9 mouse cellular contexts compared by ENCODE assay signal in genomic region chr7:63940321-63940720, GRCm38 (mm10). TPM values are rescaled to one million over a fixed set of nuclear protein-coding genes. Genes with fewer than 3 reads are reported as not detected.
A peak's percentile ranks its signal among the peaks of the same experiment; 100 is the strongest.
DNase-seq lines count a peak whose midpoint lies in the region; ATAC-seq and TF ChIP-seq lines count a peak whose summit lies in the region.
"Had no signal": no experiment of that assay in that cellular context is flagged by ENCODE, and none has a peak within 500 bp of the region (broad histone marks: within the 10 kb centered on the region; RNA-seq: fewer than 3 reads in every experiment).

No protein-coding gene starts in this region.

- DNase-seq in heart, embryonic 10.5 days (ENCODE audit: low spot score) = no peak
- DNase-seq in heart, postnatal 4 days = no peak
- peak; percentile 74 for DNase-seq in lung, postnatal 0 days (ENCODE audit: low spot score)
- DNase-seq in lung, postnatal 4 days = no peak
- no peak for DNase-seq in midbrain, postnatal 0 days (ENCODE audit: low spot score)
- DNase-seq in right cerebral cortex, postnatal 10 days (ENCODE audit: low spot score in 2 of 2) = no peak
- DNase-seq: cerebellum, adult 18-20 months had no signal

- no peaks in the 10 kb centered on the region for H3K36me3 ChIP-seq in heart, embryonic 10.5 days
- H3K36me3 ChIP-seq in lung, postnatal 0 days (ENCODE audit: insufficient read depth, low read length) = no peaks in the 10 kb centered on the region
- H3K36me3 ChIP-seq in embryonic facial prominence, embryonic 15.5 days = no peaks in the 10 kb centered on the region
- no peaks in the 10 kb centered on the region for H3K36me3 ChIP-seq in midbrain, postnatal 0 days (ENCODE audit: insufficient read depth, low read length)

- no peak overlapping the region for H3K9ac ChIP-seq in lung, postnatal 0 days (replicated peaks; ENCODE audit: low read depth)
- H3K9ac ChIP-seq in embryonic facial prominence, embryonic 15.5 days = no peak overlapping the region
- no peak overlapping the region for H3K9ac ChIP-seq in midbrain, postnatal 0 days (replicated peaks; ENCODE audit: low read length, poor library complexity, severe bottlenecking)

- no peak for ATAC-seq in lung, postnatal 0 days
- no peak for ATAC-seq in embryonic facial prominence, embryonic 15.5 days (ENCODE audit: insufficient number of reproducible peaks, low FRiP score, low TSS enrichment, low read depth)
- ATAC-seq in midbrain, postnatal 0 days (ENCODE audit: low FRiP score) = no peak
- no peak for ATAC-seq in megakaryocyte-erythroid progenitor cell, adult 5-6 weeks (replicated peaks; ENCODE audit: low FRiP score, low TSS enrichment, poor library complexity, severe bottlenecking)

- H3K9me3 ChIP-seq in heart, embryonic 10.5 days = no peaks in the 10 kb centered on the region
- H3K9me3 ChIP-seq in lung, postnatal 0 days (ENCODE audit: low read length) = no peaks in the 10 kb centered on the region
- no peaks in the 10 kb centered on the region for H3K9me3 ChIP-seq in embryonic facial prominence, embryonic 15.5 days (replicated peaks)
- no peaks in the 10 kb centered on the region for H3K9me3 ChIP-seq in midbrain, postnatal 0 days (ENCODE audit: low read length)

- peak; percentile 18; the same call in 1 of the 2 replicates for TF ChIP-seq CTCF in lung, postnatal 0 days (IDR thresholded peaks at IDR 0.05)
- TF ChIP-seq CTCF in midbrain, postnatal 0 days (IDR thresholded peaks at IDR 0.05) = peak; percentile 15; the same call in 1 of the 2 replicates

- 87% methylated on average over 5 of the region's 5 CpGs for WGBS in heart, embryonic 10.5 days
- WGBS in lung, postnatal 0 days = 90% methylated on average over 5 of the region's 5 CpGs
- WGBS in embryonic facial prominence, embryonic 15.5 days = 81% methylated on average over 5 of the region's 5 CpGs
- WGBS in midbrain, postnatal 0 days = 86% methylated on average over 5 of the region's 5 CpGs

- no peak overlapping the region for H3K4me2 ChIP-seq in lung, postnatal 0 days (replicated peaks; ENCODE audit: low read depth, low read length)
- H3K4me2 ChIP-seq in embryonic facial prominence, embryonic 15.5 days (replicated peaks) = no peak overlapping the region
- no peak overlapping the region for H3K4me2 ChIP-seq in midbrain, postnatal 0 days (ENCODE audit: low read depth, low read length, poor library complexity, severe bottlenecking)

- H3K27me3 ChIP-seq in heart, embryonic 10.5 days (ENCODE audit: insufficient read depth, poor library complexity, severe bottlenecking) = no peaks in the 10 kb centered on the region
- H3K27me3 ChIP-seq in lung, postnatal 0 days (replicated peaks; ENCODE audit: insufficient read depth, low read length) = no peaks in the 10 kb centered on the region
- no peaks in the 10 kb centered on the region for H3K27me3 ChIP-seq in embryonic facial prominence, embryonic 15.5 days
- no peaks in the 10 kb centered on the region for H3K27me3 ChIP-seq in midbrain, postnatal 0 days (ENCODE audit: insufficient read depth, low read length)

- no peak; the same call in 1 of the 2 replicates for TF ChIP-seq EP300 in lung, postnatal 0 days (IDR thresholded peaks at IDR 0.05)

- peak overlapping the region; percentile 91; the same call in 1 of the 2 replicates for H3K4me3 ChIP-seq in heart, embryonic 10.5 days
- no peak overlapping the region for H3K4me3 ChIP-seq in lung, postnatal 0 days (ENCODE audit: low read depth, low read length)
- H3K4me3 ChIP-seq in embryonic facial prominence, embryonic 15.5 days (replicated peaks) = no peak overlapping the region
- H3K4me3 ChIP-seq in midbrain, postnatal 0 days (ENCODE audit: low read depth, low read length) = no peak overlapping the region

- H3K27ac ChIP-seq in heart, embryonic 10.5 days = peak overlapping the region; percentile 98; the same call in 1 of the 2 replicates
- H3K27ac ChIP-seq in lung, postnatal 0 days (ENCODE audit: low read length) = peak overlapping the region; percentile 99
- H3K27ac ChIP-seq in embryonic facial prominence, embryonic 15.5 days (replicated peaks) = peak overlapping the region; percentile 99
- no peak overlapping the region for H3K27ac ChIP-seq in midbrain, postnatal 0 days (ENCODE audit: low read depth, low read length)

- H3K4me1 ChIP-seq in heart, embryonic 10.5 days = peaks cover 14% of the 10 kb centered on the region
- peaks cover 5% of the 10 kb centered on the region; the same call in 1 of the 2 replicates for H3K4me1 ChIP-seq in lung, postnatal 0 days (ENCODE audit: insufficient read depth, low read depth, low read length)
- peaks cover 22% of the 10 kb centered on the region for H3K4me1 ChIP-seq in embryonic facial prominence, embryonic 15.5 days
- H3K4me1 ChIP-seq in midbrain, postnatal 0 days (ENCODE audit: insufficient read depth, low read length) = 0 out of 2 replicates have a peak, but pooled peaks cover 3% of the 10 kb centered on the region

RNA-seq across cellular contexts. Expression of gene Klf13, which starts 1.6 kb away (rescaled TPM):
- polyA plus RNA-seq in heart, embryonic 10.5 days (2016; fragmentation: Nextera tagmentation; extraction: Ambion mirVana) = 17.3 and 18.3 TPM in 2 replicates
- 10 to 100 TPM; 52.1 to 53.2 TPM for total RNA-seq in heart, postnatal 4 days (2021)
- 78.2 and 89.0 TPM in 2 replicates for polyA plus RNA-seq in lung, postnatal 0 days (2015; fragmentation: Nextera tagmentation; extraction: Ambion mirVana)
- polyA plus RNA-seq in embryonic facial prominence, embryonic 15.5 days (2015; fragmentation: Nextera tagmentation; extraction: Ambion mirVana) = 39.2 and 39.9 TPM in 2 replicates
- 26.6 and 26.7 TPM in 2 replicates for total RNA-seq in midbrain, postnatal 0 days (2014; rRNA removed)
- 19.7 and 21.5 TPM in 2 replicates for polyA plus RNA-seq in midbrain, postnatal 0 days (2015; fragmentation: Nextera tagmentation; extraction: Ambion mirVana)
- total RNA-seq in megakaryocyte-erythroid progenitor cell, adult 5-6 weeks (2014; fragmentation: Nextera tagmentation) = 36.6 and 56.3 TPM in 2 replicates
- 14.7 and 17.3 TPM in 2 replicates for total RNA-seq in megakaryocyte-erythroid progenitor cell, adult 5-6 weeks (2017)

RNA-seq across cellular contexts. Expression of gene E030018B13Rik, which starts 23.7 kb away (rescaled TPM):
- polyA plus RNA-seq in heart, embryonic 10.5 days (2016; fragmentation: Nextera tagmentation; extraction: Ambion mirVana) = 0.18 TPM in 1 of 2 replicates, not detected in the other
- not detected for total RNA-seq in heart, postnatal 4 days (2021)
- 0.18 and 0.27 TPM in 2 replicates for polyA plus RNA-seq in lung, postnatal 0 days (2015; fragmentation: Nextera tagmentation; extraction: Ambion mirVana)
- 0.16 and 0.22 TPM in 2 replicates for polyA plus RNA-seq in embryonic facial prominence, embryonic 15.5 days (2015; fragmentation: Nextera tagmentation; extraction: Ambion mirVana)
- total RNA-seq in midbrain, postnatal 0 days (2014; rRNA removed) = not detected in 2 replicates
- polyA plus RNA-seq in midbrain, postnatal 0 days (2015; fragmentation: Nextera tagmentation; extraction: Ambion mirVana) = not detected in 2 replicates
- total RNA-seq in megakaryocyte-erythroid progenitor cell, adult 5-6 weeks (2014; fragmentation: Nextera tagmentation) = not detected in 2 replicates
- 0.15 TPM in 1 of 2 replicates, not detected in the other for total RNA-seq in megakaryocyte-erythroid progenitor cell, adult 5-6 weeks (2017)
